Mouse (Mus musculus) cerebellum, adult 11 months (tissue): Measurements from ENCODE around the gene Dhx37.
A peak's percentile ranks its signal among the peaks of the same experiment; 100 is the strongest.

Source experiments
- DNase-seq: peaks from one replicate; pipeline ENCODE4 v3.0.0; 2022

The Dhx37 gene

GRCm38 (mm10) chr5:125433793-125434337, at the start of gene Dhx37:
Dhx37 (minus strand) TSS chr5:125434121.
- DNase-seq: peak; percentile 93

GRCm38 (mm10) chr5:125482474-125482873, 48.6 kb upstream of the Dhx37 start:
- DNase-seq: no peak

- no peak for DNase-seq
Observed at GRCm38 (mm10) chr5:125480434-125481231, 46.7 kb upstream of the Dhx37 start.

GRCm38 (mm10) chr5:125479376-125479775, 45.5 kb upstream of the Dhx37 start:
- DNase-seq: no peak

- no peak for DNase-seq
Observed at GRCm38 (mm10) chr5:125478037-125478436, 44.1 kb upstream of the Dhx37 start.

- DNase-seq: no peak
Observed at GRCm38 (mm10) chr5:125477533-125477932, 43.6 kb upstream of the Dhx37 start.

GRCm38 (mm10) chr5:125476799-125477198, 42.9 kb upstream of the Dhx37 start:
- DNase-seq: peak; percentile 50

- peak; percentile 42 for DNase-seq
Observed at GRCm38 (mm10) chr5:125476286-125476625, 42.3 kb upstream of the Dhx37 start.

GRCm38 (mm10) chr5:125475601-125476285, 41.8 kb upstream of the Dhx37 start, which contains the start of gene Aacs:
Aacs (plus strand) TSS chr5:125475814.
- peak; percentile 98 for DNase-seq

- no peak for DNase-seq
Observed at GRCm38 (mm10) chr5:125475030-125475429, 41.1 kb upstream of the Dhx37 start.

GRCm38 (mm10) chr5:125472796-125473475, 39.0 kb upstream of the Dhx37 start:
- DNase-seq: no peak

- no peak for DNase-seq
Observed at GRCm38 (mm10) chr5:125470713-125471112, 36.8 kb upstream of the Dhx37 start.

- no peak for DNase-seq
Observed at GRCm38 (mm10) chr5:125467261-125467660, 33.3 kb upstream of the Dhx37 start.

- no peak for DNase-seq
Observed at GRCm38 (mm10) chr5:125466483-125466882, 32.6 kb upstream of the Dhx37 start.

- DNase-seq: peak; percentile 95
Observed at GRCm38 (mm10) chr5:125465701-125466106, 31.8 kb upstream of the Dhx37 start.

GRCm38 (mm10) chr5:125465192-125465591, 31.3 kb upstream of the Dhx37 start:
- no peak for DNase-seq

- DNase-seq: no peak
Observed at GRCm38 (mm10) chr5:125461868-125462445, 28.0 kb upstream of the Dhx37 start.

- no peak for DNase-seq
Observed at GRCm38 (mm10) chr5:125460574-125460973, 26.7 kb upstream of the Dhx37 start.

- no peak for DNase-seq
Observed at GRCm38 (mm10) chr5:125457538-125457937, 23.6 kb upstream of the Dhx37 start.

- DNase-seq: no peak
Observed at GRCm38 (mm10) chr5:125456100-125456499, 22.2 kb upstream of the Dhx37 start.

GRCm38 (mm10) chr5:125452573-125452972, 18.7 kb upstream of the Dhx37 start:
- no peak for DNase-seq

GRCm38 (mm10) chr5:125449306-125449705, 15.4 kb upstream of the Dhx37 start:
- no peak for DNase-seq

- DNase-seq: no peak
Observed at GRCm38 (mm10) chr5:125448631-125449030, 14.7 kb upstream of the Dhx37 start.
